Mouse (Mus musculus) heart, adult 2 months (tissue): Measurements from ENCODE around the gene Usp46. TPM values are rescaled to one million over a fixed set of nuclear protein-coding genes. Genes with fewer than 3 reads are reported as not detected.

Experiments
- DNase-seq, 2 experiments: peaks; one replicate each; pipeline ENCODE4 v3.0.0; 2021
- H3K27ac ChIP-seq: fragments of 200-600 bp; 2 replicates; pipeline ENCODE4 v1.8.1; 2022
- H3K27me3 ChIP-seq: fragments of 200-500 bp; 2 replicates; pipeline ENCODE4 v1.6.1; 2012; ENCODE audit warnings: mild to moderate bottlenecking, low read length, inconsistent platforms, mixed read lengths; ENCODE audit not compliant: control insufficient read depth, insufficient read depth
- H3K36me3 ChIP-seq: fragments of 200-500 bp; 2 replicates; pipeline ENCODE4 v1.6.1; 2012; ENCODE audit warnings: low read length, inconsistent platforms; ENCODE audit not compliant: control insufficient read depth, insufficient read depth
- H3K4me1 ChIP-seq: fragments of 200-500 bp; 2 replicates; pipeline ENCODE4 v1.6.1; 2011; ENCODE audit warnings: low read length; ENCODE audit not compliant: control insufficient read depth, insufficient read depth
- H3K4me3 ChIP-seq: fragments of 200-600 bp; 2 replicates; pipeline ENCODE4 v1.8.1; 2022
- H3K79me2 ChIP-seq: fragments of 200-500 bp; replicated peaks from 2 replicates; pipeline ENCODE4 v1.6.1; 2012; ENCODE audit warnings: mild to moderate bottlenecking, inconsistent platforms, low read length, moderate library complexity, mixed read lengths; ENCODE audit not compliant: control insufficient read depth, insufficient read depth
- H3K9ac ChIP-seq: fragments of 200-500 bp; 2 replicates; pipeline ENCODE4 v1.6.1; 2012; ENCODE audit warnings: low read depth, mild to moderate bottlenecking, control low read depth, inconsistent platforms, low read length, mixed read lengths
- CTCF ChIP-seq: fragments of 200-600 bp; IDR thresholded peaks from 2 replicates; pipeline ENCODE4 v1.8.1; 2022; ENCODE audit warnings: antibody characterized with exemption, mild to moderate bottlenecking, moderate library complexity
- EP300 ChIP-seq: fragments of 200-500 bp; IDR thresholded peaks from 2 replicates; pipeline ENCODE4 v1.6.1; 2011; ENCODE audit warnings: low read depth, low read length, control low read depth; ENCODE audit not compliant: insufficient read depth
- POLR2A ChIP-seq: fragments of 200-500 bp; IDR thresholded peaks from 2 replicates; pipeline ENCODE4 v1.6.1; 2011; ENCODE audit warnings: mild to moderate bottlenecking, low read depth, low read length, control low read depth; ENCODE audit not compliant: insufficient read depth
- WGBS: fragments of 180-500 bp; shearing (Covaris S2); methylation state at CpG from one replicate; pipeline ENCODE4 v1.1.7; 2018; 5-methylcytosine and 5-hydroxymethylcytosine counted together
- intact Hi-C: fragments of 180-260 bp; cut with DNase I; formaldehyde crosslinking; loops from one replicate; pipeline ENCODE4 v1.15.1; 2025
- polyA plus RNA-seq: library from polyadenylated mRNA; depleted of rRNA; stranded (reverse); fragments of >200 nt; gene quantifications from 2 replicates; pipeline ENCODE4 v1.2.3, GENCODE M21; 2012
- total RNA-seq, 2 experiments: library from RNA; stranded (reverse); gene quantifications; 2 replicates each; pipeline ENCODE4 v1.2.3; 2021

Gene Usp46
- total and polyA plus RNA-seq, 3 experiments = 6.4 to 37.1 (median 35.8) TPM

GRCm38 (mm10) chr5:74028221-74028620 is 40.0 kb downstream of the Usp46 start:
- Histone ChIP-seq H3K4me1 (peaks cover 1% of the 10 kb centered on the region), H3K27ac (no peak overlapping the region), H3K27me3 (no peaks in the 10 kb centered on the region), H3K9ac (no peak overlapping the region), H3K36me3 (no peaks in the 10 kb centered on the region), H3K79me2 (peaks cover 1% of the 10 kb centered on the region), H3K4me3 (no peak overlapping the region)
- WGBS = 77% methylated on average over 2 of the region's 2 CpGs
- intact Hi-C loops = no loop called here
- TF ChIP-seq CTCF (no peak), EP300 (no peak), POLR2A (no peak)
- no peak for DNase-seq

- intact Hi-C loops = no loop called here
- Histone ChIP-seq H3K27ac (no peak overlapping the region), H3K36me3 (no peaks in the 10 kb centered on the region), H3K79me2 (peaks cover 1% of the 10 kb centered on the region), H3K4me1 (no peaks in the 10 kb centered on the region), H3K4me3 (no peak overlapping the region), H3K9ac (no peak overlapping the region), H3K27me3 (no peaks in the 10 kb centered on the region)
- TF ChIP-seq EP300 = no peak
- TF ChIP-seq CTCF = no peak
- TF ChIP-seq POLR2A = no peak
- WGBS = 81% methylated on average over 4 of the region's 4 CpGs
- peak in 1 of 2 experiments; percentile 14 for DNase-seq
Observed at GRCm38 (mm10) chr5:74020506-74020905, 47.7 kb downstream of the Usp46 start.

GRCm38 (mm10) chr5:74018870-74019565 is 49.2 kb downstream of the Usp46 start:
- Histone ChIP-seq H3K4me3 (no peak overlapping the region), H3K79me2 (peaks cover 1% of the 10 kb centered on the region), H3K36me3 (no peaks in the 10 kb centered on the region), H3K4me1 (no peaks in the 10 kb centered on the region), H3K27me3 (no peaks in the 10 kb centered on the region), H3K27ac (no peak overlapping the region), H3K9ac (no peak overlapping the region)
- WGBS = 87% methylated on average over 8 of the region's 8 CpGs
- no peak for TF ChIP-seq EP300
- TF ChIP-seq CTCF = no peak
- TF ChIP-seq POLR2A = no peak
- intact Hi-C loops = no loop called here
- no peak for DNase-seq

- Histone ChIP-seq H3K4me1 (no peaks in the 10 kb centered on the region), H3K27ac (no peak overlapping the region), H3K36me3 (no peaks in the 10 kb centered on the region), H3K79me2 (no peaks in the 10 kb centered on the region), H3K9ac (no peak overlapping the region), H3K4me3 (no peak overlapping the region), H3K27me3 (no peaks in the 10 kb centered on the region)
- DNase-seq = no peak
- intact Hi-C loops = no loop called here
- no peak for TF ChIP-seq POLR2A
- WGBS = 92% methylated on average over 5 of the region's 5 CpGs
Observed at GRCm38 (mm10) chr5:74017488-74017887, 50.7 kb downstream of the Usp46 start.

GRCm38 (mm10) chr5:74011629-74012028 is 56.6 kb downstream of the Usp46 start:
- Histone ChIP-seq H3K27ac (no peak overlapping the region), H3K79me2 (no peaks in the 10 kb centered on the region), H3K4me3 (no peak overlapping the region), H3K9ac (no peak overlapping the region), H3K4me1 (no peaks in the 10 kb centered on the region), H3K27me3 (no peaks in the 10 kb centered on the region), H3K36me3 (no peaks in the 10 kb centered on the region)
- no peak for DNase-seq
- intact Hi-C loops = no loop called here
- WGBS = 86% methylated on average over 10 of the region's 10 CpGs
- no peak for TF ChIP-seq CTCF
- no peak for TF ChIP-seq POLR2A
- no peak for TF ChIP-seq EP300

- Histone ChIP-seq H3K4me3 (no peak overlapping the region), H3K27me3 (no peaks in the 10 kb centered on the region), H3K27ac (peak overlapping the region; percentile 55), H3K4me1 (no peaks in the 10 kb centered on the region), H3K9ac (no peak overlapping the region), H3K36me3 (no peaks in the 10 kb centered on the region), H3K79me2 (no peaks in the 10 kb centered on the region)
- WGBS = 36% methylated on average over 3 of the region's 3 CpGs
- intact Hi-C loops = no loop called here
- no peak for TF ChIP-seq CTCF
- TF ChIP-seq POLR2A = no peak
- no peak for TF ChIP-seq EP300
- DNase-seq = no peak
Observed at GRCm38 (mm10) chr5:74007492-74008070, 60.6 kb downstream of the Usp46 start.
